Mouse (Mus musculus) liver, adult 2 months (tissue): ENCODE results near the gene Nufip2.

Experiments used
- CTCF ChIP-seq: fragments of 200-500 bp; IDR thresholded peaks from 2 replicates; pipeline ENCODE4 v1.5.1; 2011; ENCODE audit warnings: low read depth, low read length, control low read depth
- POLR2A ChIP-seq: fragments of 200-500 bp; IDR thresholded peaks from 2 replicates; pipeline ENCODE4 v1.6.1; 2011; ENCODE audit warnings: low read length, control low read depth; ENCODE audit not compliant: insufficient read depth; ENCODE audit errors: extremely low read depth

DNA sequence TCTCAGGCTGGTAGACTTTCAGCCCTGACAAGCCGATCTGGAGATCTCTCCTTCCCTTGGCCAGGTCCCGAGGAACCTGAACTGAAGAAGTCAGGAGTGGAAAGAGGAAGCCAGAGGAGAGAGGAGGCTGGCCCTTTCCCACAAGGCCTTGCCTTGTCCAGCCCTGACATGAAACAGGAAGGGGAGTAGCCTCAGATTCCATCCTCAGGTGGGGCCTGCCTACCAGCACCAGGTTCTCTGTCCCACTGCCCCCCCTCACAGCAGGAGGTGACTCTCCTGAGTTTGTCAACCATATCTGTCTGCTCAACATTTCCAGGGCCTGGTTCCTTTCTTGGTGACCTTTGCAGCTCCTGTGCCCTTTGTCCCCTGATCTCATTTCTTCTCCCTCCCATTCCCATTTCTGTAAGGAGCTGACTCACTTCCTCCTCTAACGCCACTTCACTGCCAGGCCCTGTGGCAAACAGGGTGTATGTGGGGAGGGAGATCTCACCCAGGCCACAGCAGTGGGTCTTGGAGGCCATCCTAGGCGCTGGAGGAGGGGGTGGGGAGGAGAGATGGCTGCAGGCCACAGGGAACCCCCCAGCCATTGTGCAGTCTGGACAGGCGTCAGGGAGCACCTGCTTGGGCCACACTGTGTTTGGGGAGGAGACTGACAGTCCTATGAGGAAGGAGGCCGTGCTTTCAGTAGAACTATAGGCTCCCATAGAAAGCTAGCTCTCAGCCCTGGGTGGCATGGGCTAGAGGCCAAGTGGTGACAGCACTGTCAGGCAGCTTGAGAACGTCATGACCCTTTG, 100.0 kb downstream of the Nufip2 start:
- TF ChIP-seq CTCF (no peak), POLR2A (no peak)
